Mouse (Mus musculus) spleen, adult 2 months (tissue): ENCODE data around the gene Tnfrsf22.

Source experiments
- CTCF ChIP-seq: fragments of 200-500 bp; IDR thresholded peaks from 2 replicates; pipeline ENCODE4 v1.5.1; 2011; ENCODE audit warnings: mild to moderate bottlenecking, inconsistent platforms; ENCODE audit not compliant: insufficient read depth, insufficient read length, insufficient replicate concordance; ENCODE audit errors: extremely low read depth
- POLR2A ChIP-seq: fragments of 200-500 bp; IDR thresholded peaks from 2 replicates; pipeline ENCODE4 v1.6.1; 2011; ENCODE audit warnings: low read depth, low read length, inconsistent platforms

- TF ChIP-seq POLR2A (no peak), CTCF (no peak)
Observed at GRCm38 (mm10) chr7:143696140-143696539, 46.7 kb upstream of the Tnfrsf22 start.
